11 mouse cellular contexts compared by ENCODE assay signal in genomic region chr5:21391616-21392384, GRCm38 (mm10). TPM values are rescaled to one million over a fixed set of nuclear protein-coding genes. Genes with fewer than 3 reads are reported as not detected.
DNase-seq lines count a peak whose midpoint lies in the region; ATAC-seq and TF ChIP-seq lines count a peak whose summit lies in the region.
"Had no signal": no experiment of that assay in that cellular context is flagged by ENCODE, and none has a peak within 500 bp of the region (broad histone marks: within the 10 kb centered on the region; RNA-seq: fewer than 3 reads in every experiment).

No protein-coding gene starts in this region.

- DNase-seq in heart, postnatal 0 days (ENCODE audit: low spot score): peak; percentile 16
- DNase-seq in adrenal gland, adult 8-10 months: peak; percentile 17
- peak; percentile 86 to 88 for DNase-seq in kidney, postnatal 36 days
- no peak for DNase-seq in cerebellum, postnatal 36 days
- DNase-seq in midbrain, embryonic 11.5 days (ENCODE audit: low spot score, missing footprints): no peak
- DNase-seq: cerebellum, postnatal 25 days had no signal

- H3K27ac ChIP-seq in heart, postnatal 0 days (ENCODE audit: low read depth): no peak overlapping the region
- H3K27ac ChIP-seq in heart, embryonic 12.5 days (ENCODE audit: poor library complexity, severe bottlenecking): no peak overlapping the region
- H3K27ac ChIP-seq in intestine, embryonic 15.5 days: no peak overlapping the region
- H3K27ac ChIP-seq in midbrain, embryonic 11.5 days (ENCODE audit: low read depth, low read length): no peak overlapping the region

- H3K4me1 ChIP-seq in heart, postnatal 0 days (ENCODE audit: control insufficient read depth, insufficient read depth): peaks cover 23% of the 10 kb centered on the region; the same call in 1 of the 2 replicates
- H3K4me1 ChIP-seq in heart, embryonic 12.5 days (replicated peaks): peaks cover 29% of the 10 kb centered on the region
- peaks cover 5% of the 10 kb centered on the region; the same call in 1 of the 2 replicates for H3K4me1 ChIP-seq in intestine, embryonic 15.5 days (replicated peaks)
- no peaks in the 10 kb centered on the region for H3K4me1 ChIP-seq in midbrain, embryonic 11.5 days (ENCODE audit: control insufficient read depth, insufficient read depth, low read length)

- 22% methylated on average over 12 of the region's 13 CpGs for WGBS in heart, postnatal 0 days
- WGBS in heart, embryonic 12.5 days: 32% methylated on average over 12 of the region's 13 CpGs
- 18% methylated on average over 13 of the region's 13 CpGs for WGBS in intestine, embryonic 15.5 days
- WGBS in midbrain, embryonic 11.5 days: 71% methylated on average over 12 of the region's 13 CpGs

- TF ChIP-seq EP300 in heart, postnatal 0 days (IDR thresholded peaks at IDR 0.05; ENCODE audit: low read depth): no peak

- ATAC-seq in heart, postnatal 0 days (ENCODE audit: insufficient read depth, low read depth): no peak; the same call in 1 of the 2 replicates
- no peak for ATAC-seq in heart, embryonic 12.5 days (ENCODE audit: insufficient number of reproducible peaks, low FRiP score)
- ATAC-seq in intestine, embryonic 15.5 days: peak; percentile 88
- ATAC-seq in CD4-positive, CD25-positive, alpha-beta regulatory T cell, adult 4 months: no peak
- ATAC-seq in midbrain, embryonic 11.5 days (ENCODE audit: low FRiP score): no peak
- ATAC-seq: midbrain, embryonic 16.5 days had no signal

- H3K9ac ChIP-seq in heart, postnatal 0 days (replicated peaks; ENCODE audit: low read depth, low read length): no peak overlapping the region
- H3K9ac ChIP-seq in heart, embryonic 12.5 days: no peak overlapping the region
- no peak overlapping the region for H3K9ac ChIP-seq in intestine, embryonic 15.5 days
- H3K9ac ChIP-seq in midbrain, embryonic 11.5 days (ENCODE audit: low read length): no peak overlapping the region

- no peak for TF ChIP-seq CTCF in heart, postnatal 0 days (IDR thresholded peaks at IDR 0.05; ENCODE audit: low read depth)

- no peaks in the 10 kb centered on the region for H3K9me3 ChIP-seq in heart, postnatal 0 days (replicated peaks; ENCODE audit: control insufficient read depth, low read length)
- no peaks in the 10 kb centered on the region for H3K9me3 ChIP-seq in heart, embryonic 12.5 days (replicated peaks)
- no peaks in the 10 kb centered on the region for H3K9me3 ChIP-seq in intestine, embryonic 15.5 days
- H3K9me3 ChIP-seq in midbrain, embryonic 11.5 days (ENCODE audit: control insufficient read depth, low read length): no peaks in the 10 kb centered on the region

- peak overlapping the region; percentile 21; the same call in 1 of the 2 replicates for H3K4me2 ChIP-seq in heart, postnatal 0 days (ENCODE audit: low read depth, low read length)
- H3K4me2 ChIP-seq in heart, embryonic 12.5 days: no peak overlapping the region
- peak overlapping the region; percentile 26; the same call in 1 of the 2 replicates for H3K4me2 ChIP-seq in intestine, embryonic 15.5 days (replicated peaks)
- H3K4me2 ChIP-seq in midbrain, embryonic 11.5 days: no peak overlapping the region

- H3K36me3 ChIP-seq in heart, postnatal 0 days (replicated peaks; ENCODE audit: control insufficient read depth, insufficient read depth, low read length): no peaks in the 10 kb centered on the region
- H3K36me3 ChIP-seq in heart, embryonic 12.5 days: no peaks in the 10 kb centered on the region
- no peaks in the 10 kb centered on the region for H3K36me3 ChIP-seq in intestine, embryonic 15.5 days
- H3K36me3 ChIP-seq in midbrain, embryonic 11.5 days (ENCODE audit: control insufficient read depth, insufficient read depth, low read length): no peaks in the 10 kb centered on the region

- H3K4me3 ChIP-seq in heart, postnatal 0 days (ENCODE audit: low read depth, low read length): no peak overlapping the region
- no peak overlapping the region for H3K4me3 ChIP-seq in heart, embryonic 12.5 days
- no peak overlapping the region for H3K4me3 ChIP-seq in intestine, embryonic 15.5 days (replicated peaks)
- no peak overlapping the region for H3K4me3 ChIP-seq in midbrain, embryonic 11.5 days (ENCODE audit: low read depth, low read length)

- no peaks in the 10 kb centered on the region for H3K27me3 ChIP-seq in heart, postnatal 0 days (ENCODE audit: control insufficient read depth, insufficient read depth, low read length)
- H3K27me3 ChIP-seq in heart, embryonic 12.5 days (replicated peaks): no peaks in the 10 kb centered on the region
- H3K27me3 ChIP-seq in intestine, embryonic 15.5 days (replicated peaks): no peaks in the 10 kb centered on the region
- H3K27me3 ChIP-seq in midbrain, embryonic 11.5 days (ENCODE audit: control insufficient read depth, insufficient read depth, low read length): no peaks in the 10 kb centered on the region
- H3K27me3 ChIP-seq: CH12.LX had no signal

RNA-seq across cellular contexts. Expression of gene Fgl2, which starts 19.4 kb away (rescaled TPM):
- total RNA-seq in heart, postnatal 0 days (2014; rRNA removed; ENCODE audit: low replicate concordance): 63.2 and 79.5 TPM in 2 replicates
- 44.2 and 54.4 TPM in 2 replicates for polyA plus RNA-seq in heart, postnatal 0 days (2015; fragmentation: Nextera tagmentation; extraction: Ambion mirVana)
- 34.2 and 35.3 TPM in 2 replicates for polyA plus RNA-seq in heart, embryonic 12.5 days (2016; fragmentation: Nextera tagmentation; extraction: Ambion mirVana)
- 10 to 100 TPM in 2 of 4 experiments, 1 to 10 TPM in 2; 6.8 to 19.1 (median 11.5) TPM for total RNA-seq in adrenal gland, adult 8-10 months (2022)
- 8.6 and 11.0 TPM in 2 replicates for polyA plus RNA-seq in intestine, embryonic 15.5 days (2015; fragmentation: Nextera tagmentation; extraction: Ambion mirVana)
- polyA plus RNA-seq in CD4-positive, CD25-positive, alpha-beta regulatory T cell, adult 4 months (2017; shearing (Covaris generic)): 10 to 100 TPM; 20.6 to 22.3 TPM
- 2.5 and 2.6 TPM in 2 replicates for polyA plus RNA-seq in midbrain, embryonic 11.5 days (2014; fragmentation: Nextera tagmentation; extraction: Ambion mirVana)

RNA-seq across cellular contexts. Expression of gene Ccdc146, which starts 32.7 kb away (rescaled TPM):
- total RNA-seq in heart, postnatal 0 days (2014; rRNA removed; ENCODE audit: low replicate concordance): 0.08 TPM in 1 of 2 replicates, not detected in the other
- polyA plus RNA-seq in heart, postnatal 0 days (2015; fragmentation: Nextera tagmentation; extraction: Ambion mirVana): 4.1 and 4.2 TPM in 2 replicates
- polyA plus RNA-seq in heart, embryonic 12.5 days (2016; fragmentation: Nextera tagmentation; extraction: Ambion mirVana): 1.3 and 2.1 TPM in 2 replicates
- total RNA-seq in adrenal gland, adult 8-10 months (2022): under 1 TPM in 3 of 4 experiments, not detected in 1; 0.12 to 0.37 (median 0.28) TPM
- 0.24 TPM in 2 replicates for polyA plus RNA-seq in intestine, embryonic 15.5 days (2015; fragmentation: Nextera tagmentation; extraction: Ambion mirVana)
- under 1 TPM; 0.29 to 0.74 TPM for polyA plus RNA-seq in CD4-positive, CD25-positive, alpha-beta regulatory T cell, adult 4 months (2017; shearing (Covaris generic))
- 0.32 TPM in 1 of 2 replicates, not detected in the other for polyA plus RNA-seq in midbrain, embryonic 11.5 days (2014; fragmentation: Nextera tagmentation; extraction: Ambion mirVana)

RNA-seq across cellular contexts. Expression of gene Fam185a, which starts 33.0 kb away (rescaled TPM):
- 11.9 and 23.4 TPM in 2 replicates for total RNA-seq in heart, postnatal 0 days (2014; rRNA removed; ENCODE audit: low replicate concordance)
- polyA plus RNA-seq in heart, postnatal 0 days (2015; fragmentation: Nextera tagmentation; extraction: Ambion mirVana): 6.8 and 6.9 TPM in 2 replicates
- polyA plus RNA-seq in heart, embryonic 12.5 days (2016; fragmentation: Nextera tagmentation; extraction: Ambion mirVana): 9.4 and 10.1 TPM in 2 replicates
- total RNA-seq in adrenal gland, adult 8-10 months (2022): 10 to 100 TPM; 14.7 to 19.2 (median 16.1) TPM
- 9.7 and 10.4 TPM in 2 replicates for polyA plus RNA-seq in intestine, embryonic 15.5 days (2015; fragmentation: Nextera tagmentation; extraction: Ambion mirVana)
- 1 to 10 TPM; 2.2 to 2.7 TPM for polyA plus RNA-seq in CD4-positive, CD25-positive, alpha-beta regulatory T cell, adult 4 months (2017; shearing (Covaris generic))
- polyA plus RNA-seq in midbrain, embryonic 11.5 days (2014; fragmentation: Nextera tagmentation; extraction: Ambion mirVana): 4.7 and 5.0 TPM in 2 replicates

Comparison
In these comparisons a context has a peak if more than half of its experiments do, and no peak if none do; other contexts are left out.
1. H3K4me2 ChIP-seq: peak in heart, postnatal 0 days (single experiment) and intestine, embryonic 15.5 days (single experiment); none in heart, embryonic 12.5 days (single experiment) and midbrain, embryonic 11.5 days (single experiment).
2. DNase-seq: peak in heart, postnatal 0 days (single experiment), adrenal gland, adult 8-10 months (single experiment) and kidney, postnatal 36 days (2 of 2); none in cerebellum, postnatal 36 days (0 of 2) and midbrain, embryonic 11.5 days (single experiment).